Comparison of ENCODE assay signal across 8 mouse cellular contexts in genomic region chr6:88147411-88148003, GRCm38 (mm10). TPM values are rescaled to one million over a fixed set of nuclear protein-coding genes. Genes with fewer than 3 reads are reported as not detected.
A peak's percentile ranks its signal among the peaks of the same experiment; 100 is the strongest.
DNase-seq lines count a peak whose midpoint lies in the region; ATAC-seq and TF ChIP-seq lines count a peak whose summit lies in the region.

No protein-coding gene starts in this region.

- peak; percentile 34; the same call in 1 of the 2 replicates for ATAC-seq in stomach, postnatal 0 days (ENCODE audit: low FRiP score, low TSS enrichment)
- ATAC-seq in midbrain, embryonic 15.5 days (replicated peaks): no peak

- no peak overlapping the region; the same call in 1 of the 2 replicates for H3K9ac ChIP-seq in stomach, postnatal 0 days (ENCODE audit: low read length)
- H3K9ac ChIP-seq in midbrain, embryonic 15.5 days: no peak overlapping the region

- no peaks in the 10 kb centered on the region for H3K9me3 ChIP-seq in stomach, postnatal 0 days (ENCODE audit: control insufficient read depth, low read length)
- no peaks in the 10 kb centered on the region for H3K9me3 ChIP-seq in midbrain, embryonic 15.5 days

- H3K27ac ChIP-seq in layer of hippocampus, adult 2 months: peak overlapping the region; percentile 64
- no peak overlapping the region for H3K27ac ChIP-seq in stomach, postnatal 0 days (replicated peaks)
- no peak overlapping the region for H3K27ac ChIP-seq in midbrain, embryonic 15.5 days

- H3K4me2 ChIP-seq in stomach, postnatal 0 days (replicated peaks; ENCODE audit: low read depth): no peak overlapping the region
- no peak overlapping the region for H3K4me2 ChIP-seq in midbrain, embryonic 15.5 days

- H3K36me3 ChIP-seq in stomach, postnatal 0 days (ENCODE audit: control insufficient read depth, insufficient read depth, low read length): no peaks in the 10 kb centered on the region
- H3K36me3 ChIP-seq in midbrain, embryonic 15.5 days (replicated peaks): no peaks in the 10 kb centered on the region

- H3K27me3 ChIP-seq in stomach, postnatal 0 days (ENCODE audit: control insufficient read depth, insufficient read depth, low read length): no peaks in the 10 kb centered on the region
- H3K27me3 ChIP-seq in midbrain, embryonic 15.5 days (replicated peaks): no peaks in the 10 kb centered on the region

- peak; percentile 18 to 25 for DNase-seq in layer of hippocampus, adult 2 months (ENCODE audit: low spot score in 2 of 2)
- DNase-seq in layer of hippocampus, postnatal 25 days (ENCODE audit: extremely low spot score in 1 of 2, low spot score in 1 of 2): no peak
- peak; percentile 61 for DNase-seq in adrenal gland, postnatal 10 days
- DNase-seq in gastrocnemius, postnatal 25 days: peak; percentile 55
- peak; percentile 73 for DNase-seq in kidney, postnatal 14 days
- DNase-seq in stomach, postnatal 0 days (ENCODE audit: low spot score): no peak
- DNase-seq in embryo, embryonic 10 days (ENCODE audit: low spot score): no peak

- no peak for TF ChIP-seq CTCF in layer of hippocampus, adult 2 months (conservative IDR thresholded peaks at IDR 0.05)
- TF ChIP-seq CTCF in stomach, postnatal 0 days (IDR thresholded peaks at IDR 0.05; ENCODE audit: low read depth): no peak

- TF ChIP-seq EP300 in stomach, postnatal 0 days (optimal IDR thresholded peaks at IDR 0.05): no peak

- WGBS in stomach, postnatal 0 days: 68% methylated on average over 16 of the region's 16 CpGs
- 74% methylated on average over 14 of the region's 16 CpGs for WGBS in midbrain, embryonic 15.5 days

- H3K4me1 ChIP-seq in stomach, postnatal 0 days (replicated peaks; ENCODE audit: control insufficient read depth, insufficient read depth): no peaks in the 10 kb centered on the region
- H3K4me1 ChIP-seq in midbrain, embryonic 15.5 days: no peaks in the 10 kb centered on the region

- no peak overlapping the region for H3K4me3 ChIP-seq in layer of hippocampus, adult 2 months
- no peak overlapping the region for H3K4me3 ChIP-seq in stomach, postnatal 0 days (ENCODE audit: low read depth, low read length)
- H3K4me3 ChIP-seq in midbrain, embryonic 15.5 days: no peak overlapping the region

RNA-seq across cellular contexts. Expression of gene Gata2, which starts 46.2 kb away (rescaled TPM):
- total RNA-seq in layer of hippocampus, adult 2 months (2021): 1 to 10 TPM; 6.8 to 7.7 TPM
- 1 to 10 TPM; 4.7 to 6.2 TPM for total RNA-seq in layer of hippocampus, postnatal 25 days (2021)
- 10 to 100 TPM; 26.3 to 33.2 TPM for total RNA-seq in adrenal gland, postnatal 10 days (2021)
- total RNA-seq in gastrocnemius, postnatal 25 days (2021): 1 to 10 TPM; 4.4 to 6.3 TPM
- polyA plus RNA-seq in stomach, postnatal 0 days (2015; fragmentation: Nextera tagmentation; extraction: Ambion mirVana): 3.3 and 3.4 TPM in 2 replicates
- polyA plus RNA-seq in midbrain, embryonic 15.5 days (2015; fragmentation: Nextera tagmentation; extraction: Ambion mirVana): 20.7 and 20.9 TPM in 2 replicates

Comparison
In these comparisons a context has a peak if more than half of its experiments do, and no peak if none do; other contexts are left out.
1. DNase-seq: peak in layer of hippocampus, adult 2 months (2 of 2), adrenal gland, postnatal 10 days (single experiment), gastrocnemius, postnatal 25 days (single experiment) and kidney, postnatal 14 days (single experiment); none in layer of hippocampus, postnatal 25 days (0 of 2), stomach, postnatal 0 days (single experiment) and embryo, embryonic 10 days (single experiment).